16 mouse cellular contexts compared by ENCODE assay signal in the genomic region with DNA sequence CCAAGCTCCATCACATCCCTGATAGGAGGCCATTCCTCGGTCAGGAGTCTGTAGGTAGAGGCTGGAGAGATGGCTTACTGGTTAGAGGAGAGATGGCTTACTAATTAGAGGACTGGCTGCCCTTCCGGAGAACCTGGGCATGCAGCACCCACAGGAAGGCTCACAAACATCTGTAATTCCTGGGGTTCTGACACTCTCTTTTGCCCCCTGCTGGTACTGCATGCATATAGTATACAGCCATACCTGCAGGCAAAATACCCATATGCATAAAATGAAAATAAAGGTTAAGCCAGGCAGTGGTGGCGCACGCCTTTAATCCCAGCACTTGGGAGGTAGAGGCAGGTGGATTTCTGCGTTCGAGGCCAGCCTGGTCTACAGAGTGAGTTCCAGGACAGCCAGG. TPM values are rescaled to one million over a fixed set of nuclear protein-coding genes. Genes with fewer than 3 reads are reported as not detected.
DNase-seq lines count a peak whose midpoint lies in the region; ATAC-seq and TF ChIP-seq lines count a peak whose summit lies in the region.
"Had no signal": no experiment of that assay in that cellular context is flagged by ENCODE, and none has a peak within 500 bp of the region (broad histone marks: within the 10 kb centered on the region; RNA-seq: fewer than 3 reads in every experiment).

No protein-coding gene starts in this region.

- peak; percentile 43 for TF ChIP-seq CTCF in gastrocnemius, adult 2 months (IDR thresholded peaks at IDR 0.05)
- peak; percentile 54 for TF ChIP-seq CTCF in liver, postnatal 0 days (IDR thresholded peaks at IDR 0.05; ENCODE audit: low read depth)
- peak in 2 of 3 experiments; percentile 9 to 34; a peak in 2 of 6 replicates for TF ChIP-seq CTCF in MEL (IDR thresholded peaks at IDR 0.05 in 2 of 3, conservative IDR thresholded peaks at IDR 0.05 in 1 of 3; ENCODE audit: control insufficient read depth in 1 of 3, insufficient read depth in 1 of 3, low read depth in 2 of 3, low read length in 3 of 3, poor library complexity in 1 of 3, severe bottlenecking in 1 of 3)

- H3K4me1 ChIP-seq in liver, postnatal 0 days (ENCODE audit: insufficient read depth), result no peaks in the 10 kb centered on the region
- H3K4me1 ChIP-seq in MEL (ENCODE audit: control insufficient read depth in 1 of 2, insufficient read depth in 2 of 2, low read length in 2 of 2), result 0 out of 4 replicates have a peak, but pooled peaks cover 0 to under 1% of the 10 kb centered on the region in 2 experiments
- peaks cover 1% of the 10 kb centered on the region for H3K4me1 ChIP-seq in hindbrain, embryonic 13.5 days (replicated peaks)

- no peaks in the 10 kb centered on the region for H3K27me3 ChIP-seq in liver, postnatal 0 days (ENCODE audit: insufficient read depth, low read length)
- H3K27me3 ChIP-seq in MEL (ENCODE audit: control insufficient read depth in 1 of 2, insufficient read depth in 2 of 2, low read length in 2 of 2), result no peaks in the 10 kb centered on the region
- H3K27me3 ChIP-seq in hindbrain, embryonic 13.5 days, result no peaks in the 10 kb centered on the region
- H3K27me3 ChIP-seq: Patski had no signal

- H3K27ac ChIP-seq in gastrocnemius, adult 2 months, result no peak overlapping the region
- no peak overlapping the region for H3K27ac ChIP-seq in liver, postnatal 0 days (ENCODE audit: low read depth)
- H3K27ac ChIP-seq in MEL (ENCODE audit: control insufficient read depth, low read depth, low read length), result no peak overlapping the region
- H3K27ac ChIP-seq in hindbrain, embryonic 13.5 days, result no peak overlapping the region
- H3K27ac ChIP-seq: macrophage had no signal

- TF ChIP-seq POLR2A in MEL (IDR thresholded peaks at IDR 0.05; ENCODE audit: control insufficient read depth in 1 of 2, insufficient read depth in 1 of 2, low read depth in 1 of 2, low read length in 2 of 2, poor library complexity in 1 of 2), result no peak

- no peak overlapping the region for H3K9ac ChIP-seq in liver, postnatal 0 days (replicated peaks)
- no peak overlapping the region for H3K9ac ChIP-seq in MEL (ENCODE audit: control insufficient read depth, low read depth, low read length, poor library complexity, severe bottlenecking)
- H3K9ac ChIP-seq in hindbrain, embryonic 13.5 days, result no peak overlapping the region

- no peaks in the 10 kb centered on the region for H3K79me2 ChIP-seq in MEL (ENCODE audit: control insufficient read depth, insufficient read depth, low read length, poor library complexity)

- TF ChIP-seq RAD21 in MEL (IDR thresholded peaks at IDR 0.05; ENCODE audit: low read depth, low read length), result peak; percentile 4; the same call in 1 of the 2 replicates

- no peak for ATAC-seq in liver, postnatal 0 days
- ATAC-seq in megakaryocyte-erythroid progenitor cell, adult 5-6 weeks (replicated peaks; ENCODE audit: low FRiP score, low TSS enrichment, poor library complexity, severe bottlenecking), result peak; percentile 50; the same call in 1 of the 2 replicates
- ATAC-seq in hindbrain, embryonic 13.5 days (ENCODE audit: low FRiP score), result no peak
- ATAC-seq: Patski had no signal

- no peaks in the 10 kb centered on the region for H3K36me3 ChIP-seq in liver, postnatal 0 days (replicated peaks; ENCODE audit: insufficient read depth, low read length)
- no peaks in the 10 kb centered on the region for H3K36me3 ChIP-seq in MEL (ENCODE audit: control insufficient read depth in 1 of 2, insufficient read depth in 2 of 2, low read length in 2 of 2)
- no peaks in the 10 kb centered on the region for H3K36me3 ChIP-seq in hindbrain, embryonic 13.5 days

- H3K9me3 ChIP-seq in liver, postnatal 0 days (ENCODE audit: low read length), result peaks cover 4% of the 10 kb centered on the region
- H3K9me3 ChIP-seq in MEL (replicated peaks; ENCODE audit: insufficient read depth, low read length), result no peaks in the 10 kb centered on the region
- H3K9me3 ChIP-seq in hindbrain, embryonic 13.5 days, result no peaks in the 10 kb centered on the region

- no peak for TF ChIP-seq EP300 in liver, postnatal 0 days (IDR thresholded peaks at IDR 0.05; ENCODE audit: low read depth)
- no peak for TF ChIP-seq EP300 in MEL (IDR thresholded peaks at IDR 0.05; ENCODE audit: low read depth in 1 of 2, low read length in 2 of 2)

- H3K4me3 ChIP-seq in gastrocnemius, adult 2 months, result no peak overlapping the region
- H3K4me3 ChIP-seq in liver, postnatal 0 days (ENCODE audit: low read depth, low read length), result no peak overlapping the region
- no peak overlapping the region for H3K4me3 ChIP-seq in MEL (ENCODE audit: control insufficient read depth in 1 of 2, insufficient read depth in 1 of 2, low read depth in 2 of 2, low read length in 2 of 2)
- H3K4me3 ChIP-seq in hindbrain, embryonic 13.5 days, result no peak overlapping the region

- no peak for DNase-seq in gastrocnemius, adult 2 months
- no peak for DNase-seq in gastrocnemius, postnatal 14 days
- no peak for DNase-seq in liver, postnatal 0 days
- DNase-seq in liver (no peak), MEL (ENCODE audit: low read depth, low spot score) (no peak)
- no peak for DNase-seq in spleen, postnatal 14 days (ENCODE audit: low spot score in 2 of 2)
- DNase-seq: adrenal gland, postnatal 14 days; cerebellum, adult 11-12 months; heart, postnatal 14 days; left cerebral cortex, postnatal 4 days; right cerebral cortex, adult 18-20 months had no signal

- no peak overlapping the region for H3K4me2 ChIP-seq in liver, postnatal 0 days (ENCODE audit: low read depth, low read length)
- no peak overlapping the region for H3K4me2 ChIP-seq in hindbrain, embryonic 13.5 days

- WGBS in liver, postnatal 0 days (ENCODE audit: insufficient replicate concordance), result 62% methylated on average over 6 of the region's 6 CpGs
- WGBS in hindbrain, embryonic 13.5 days, result 83% methylated on average over 6 of the region's 6 CpGs

- intact Hi-C loops in gastrocnemius, adult 2 months (cut with DNase I), result no loop called here
- intact Hi-C loops in gastrocnemius, postnatal 14 days (cut with DNase I; ENCODE audit: low total_unique reads), result no loop called here

TF ChIP-seq in MEL, 35 proteins besides CTCF, POLR2A, EP300 and RAD21:
- peak; percentile 39; the same call in 1 of the 2 replicates for TF ChIP-seq SMC3 (IDR thresholded peaks at IDR 0.05; ENCODE audit: low read depth, low read length)
- TF ChIP-seq CHD2 (IDR thresholded peaks at IDR 0.05; ENCODE audit: low read length), result no peak

RNA-seq across cellular contexts. Expression of gene Extl1, which starts 3.6 kb away (rescaled TPM):
- total RNA-seq in gastrocnemius, adult 2 months (2021), result 10 to 100 TPM; 25.1 to 27.8 TPM
- 10 to 100 TPM; 36.3 to 37.2 TPM for total RNA-seq in gastrocnemius, postnatal 14 days (2021)
- polyA plus RNA-seq in liver, postnatal 0 days (2015; fragmentation: Nextera tagmentation; extraction: Ambion mirVana), result 0.20 and 0.33 TPM in 2 replicates
- 0.03 and 0.04 TPM in 2 replicates for total RNA-seq in MEL (2012; rRNA removed)
- polyA plus RNA-seq in MEL (2012; ENCODE audit: insufficient read depth in 1 of 2, insufficient read length in 2 of 2, low read depth in 1 of 2, low replicate concordance in 2 of 2, missing spikeins in 1 of 2), result under 1 TPM in 1 of 2 experiments, not detected in 1; 0.33 TPM
- total RNA-seq in megakaryocyte-erythroid progenitor cell, adult 5-6 weeks (2014; fragmentation: Nextera tagmentation), result not detected in 2 replicates
- not detected in 2 replicates for total RNA-seq in megakaryocyte-erythroid progenitor cell, adult 5-6 weeks (2017)
- 0.36 and 0.45 TPM in 2 replicates for polyA plus RNA-seq in hindbrain, embryonic 13.5 days (2015; fragmentation: Nextera tagmentation; extraction: Ambion mirVana)

RNA-seq across cellular contexts. Expression of gene Pafah2, which starts 8.9 kb away (rescaled TPM):
- total RNA-seq in gastrocnemius, adult 2 months (2021), result 1 to 10 TPM; 2.6 to 4.0 TPM
- total RNA-seq in gastrocnemius, postnatal 14 days (2021), result 1 to 10 TPM; 3.2 to 3.4 TPM
- 13.5 and 14.3 TPM in 2 replicates for polyA plus RNA-seq in liver, postnatal 0 days (2015; fragmentation: Nextera tagmentation; extraction: Ambion mirVana)
- 6.0 TPM in 2 replicates for total RNA-seq in MEL (2012; rRNA removed)
- polyA plus RNA-seq in MEL (2012; ENCODE audit: insufficient read depth in 1 of 2, insufficient read length in 2 of 2, low read depth in 1 of 2, low replicate concordance in 2 of 2, missing spikeins in 1 of 2), result 10 to 100 TPM in 1 of 2 experiments, not detected in 1; 10.6 TPM
- total RNA-seq in megakaryocyte-erythroid progenitor cell, adult 5-6 weeks (2014; fragmentation: Nextera tagmentation), result 27.7 and 41.0 TPM in 2 replicates
- total RNA-seq in megakaryocyte-erythroid progenitor cell, adult 5-6 weeks (2017), result 18.2 and 24.1 TPM in 2 replicates
- polyA plus RNA-seq in hindbrain, embryonic 13.5 days (2015; fragmentation: Nextera tagmentation; extraction: Ambion mirVana), result 7.8 TPM in 2 replicates

RNA-seq across cellular contexts. Expression of gene Slc30a2, which starts 44.3 kb away (rescaled TPM):
- total RNA-seq in gastrocnemius, adult 2 months (2021), result 10 to 100 TPM in 1 of 2 experiments, 1 to 10 TPM in 1; 4.4 to 25.8 TPM
- total RNA-seq in gastrocnemius, postnatal 14 days (2021), result 1 to 10 TPM in 1 of 2 experiments, under 1 TPM in 1; 0.47 to 6.3 TPM
- not detected in 2 replicates for polyA plus RNA-seq in liver, postnatal 0 days (2015; fragmentation: Nextera tagmentation; extraction: Ambion mirVana)
- 0.46 and 0.54 TPM in 2 replicates for total RNA-seq in MEL (2012; rRNA removed)
- polyA plus RNA-seq in MEL (2012; ENCODE audit: insufficient read depth in 1 of 2, insufficient read length in 2 of 2, low read depth in 1 of 2, low replicate concordance in 2 of 2, missing spikeins in 1 of 2), result under 1 TPM in 1 of 2 experiments, not detected in 1; 0.39 TPM
- total RNA-seq in megakaryocyte-erythroid progenitor cell, adult 5-6 weeks (2014; fragmentation: Nextera tagmentation), result not detected in 2 replicates
- not detected in 2 replicates for total RNA-seq in megakaryocyte-erythroid progenitor cell, adult 5-6 weeks (2017)
- not detected in 2 replicates for polyA plus RNA-seq in hindbrain, embryonic 13.5 days (2015; fragmentation: Nextera tagmentation; extraction: Ambion mirVana)
- total RNA-seq: left cerebral cortex, postnatal 4 days had no signal
- polyA plus RNA-seq: macrophage; neural tube, embryonic 11.5 days; Patski had no signal

Comparison
In these comparisons a context has a peak if more than half of its experiments do, and no peak if none do; other contexts are left out.
1. RNA of gene Extl1, which starts 3.6 kb away (total RNA-seq): 36.3 to 37.2 TPM in gastrocnemius, postnatal 14 days and 25.1 to 27.8 TPM in gastrocnemius, adult 2 months; 0.03 to 0.04 TPM in MEL and not detected in megakaryocyte-erythroid progenitor cell, adult 5-6 weeks; every median in the first group is over 10 times any median in the second.
2. Peak in every context shown above with its lines, with median percentiles within 50 percentile points of each other: CTCF ChIP-seq.